Mouse (Mus musculus) heart, adult 8-10 months (tissue): ENCODE data around the gene Acsf3. TPM values are rescaled to one million over a fixed set of nuclear protein-coding genes. Genes with fewer than 3 reads are reported as not detected.

Source experiments
- DNase-seq: peaks from one replicate; pipeline ENCODE4 v3.0.0; 2022; ENCODE audit warnings: low spot score
- total RNA-seq, 4 experiments: library from RNA; stranded (reverse); gene quantifications; 2 replicates each; pipeline ENCODE4 v1.2.4; 2022

The Acsf3 gene
- total RNA-seq, 4 experiments from 2014 or later: 35.2 to 36.2 (median 35.3) TPM

DNA sequence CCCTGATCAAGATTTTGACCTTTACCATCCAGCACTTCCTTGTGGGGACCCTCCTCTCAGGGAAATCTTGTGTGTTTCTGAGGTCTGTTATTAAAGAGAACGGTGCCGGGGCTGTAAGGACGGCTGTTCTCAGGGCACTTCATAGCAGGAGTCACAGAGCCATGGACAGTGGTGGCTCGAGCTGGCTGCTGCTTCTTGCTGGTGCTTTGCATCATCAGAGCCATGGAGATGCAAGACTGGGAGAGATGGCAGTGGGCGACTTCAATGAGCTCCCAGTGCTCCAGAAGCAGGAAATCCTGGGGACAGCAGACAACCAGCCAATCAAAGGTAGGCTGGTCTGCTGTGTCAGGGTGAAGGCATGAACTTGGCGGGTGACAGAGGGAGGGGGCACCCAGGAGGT lies 14.2 kb upstream of the Acsf3 start:
- no peak for DNase-seq

DNA sequence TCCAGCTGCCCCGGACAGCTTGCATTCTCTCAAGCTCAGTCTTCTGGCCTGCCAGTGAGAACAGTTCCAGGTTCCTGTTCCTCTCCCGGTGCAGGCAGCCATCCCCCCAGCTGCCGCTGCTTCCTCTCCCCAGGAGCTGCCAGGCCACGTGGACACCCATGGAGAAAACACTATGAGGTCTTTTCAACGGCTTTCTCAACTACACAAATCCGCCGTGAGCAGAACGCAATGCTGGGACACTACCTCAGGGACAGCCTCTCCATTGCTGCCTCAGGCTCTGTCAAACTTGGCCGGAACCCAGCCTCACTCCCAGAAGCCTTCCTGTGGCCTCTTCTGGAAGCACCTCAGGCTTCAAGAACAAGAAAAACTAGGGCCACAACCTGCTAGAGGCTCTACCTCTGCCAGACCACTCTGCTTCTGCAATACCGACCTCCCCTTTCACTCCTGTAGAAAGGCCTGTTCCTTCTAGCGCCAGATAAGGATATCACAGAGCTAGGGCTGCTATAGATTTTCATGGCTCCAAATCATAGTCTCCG lies 12.5 kb upstream of the Acsf3 start:
- peak; percentile 7 for DNase-seq

DNA sequence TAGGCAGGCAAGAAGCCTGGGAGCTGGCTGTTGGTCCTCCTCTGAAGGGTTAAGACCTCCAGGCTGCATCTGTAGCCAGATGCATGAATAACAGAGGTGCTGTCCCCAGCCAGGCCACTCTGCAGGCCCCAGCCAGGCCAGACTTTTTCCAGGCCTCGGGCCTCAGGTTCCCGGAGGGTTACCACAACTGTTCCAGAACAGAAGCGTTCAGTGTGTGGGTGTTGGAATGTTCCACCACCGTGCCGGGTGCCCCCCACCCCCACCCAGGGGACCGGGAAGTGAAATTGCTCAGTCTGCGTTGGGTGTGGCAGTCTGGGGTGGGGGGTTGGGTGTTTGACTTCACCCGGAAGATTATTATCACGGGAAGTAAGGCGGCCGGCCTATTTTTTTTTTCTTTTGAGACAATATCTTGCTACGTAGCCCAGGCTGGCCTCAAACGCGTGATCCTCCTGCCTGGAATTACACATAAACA lies 12.0 kb upstream of the Acsf3 start:
- DNase-seq: peak; percentile 39

DNA sequence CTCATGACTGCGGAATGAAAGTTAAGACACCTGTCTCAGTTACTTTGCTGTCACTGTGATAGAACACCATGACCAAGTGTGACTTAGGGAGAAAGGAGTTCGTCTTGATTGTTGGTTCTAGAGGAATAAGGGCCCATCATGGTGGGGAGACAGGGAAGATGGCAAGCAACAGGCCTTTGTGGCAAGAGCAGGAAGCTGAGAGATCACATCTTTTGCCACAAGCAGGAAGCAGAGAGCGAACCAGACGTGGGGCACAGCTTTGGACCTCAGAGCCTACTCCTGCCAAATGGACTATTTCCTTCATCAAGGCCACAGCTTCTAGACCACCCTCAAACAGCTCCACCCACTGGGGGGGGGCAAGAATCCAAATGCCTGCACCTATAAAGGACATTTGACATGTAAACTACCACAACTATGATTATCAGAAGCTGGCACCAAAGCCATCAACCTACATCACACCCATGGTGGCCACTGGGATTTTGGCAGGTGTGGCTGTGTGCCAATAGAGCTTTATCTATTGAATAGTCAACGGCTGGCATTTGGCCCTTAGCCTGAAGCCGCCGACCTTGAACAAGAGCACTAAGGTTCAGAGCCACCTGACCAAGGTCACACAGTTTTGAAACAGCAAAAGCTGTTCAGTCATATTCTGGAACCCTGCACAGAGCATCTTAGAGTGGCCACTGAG lies 10.4 kb upstream of the Acsf3 start:
- DNase-seq: no peak

DNA sequence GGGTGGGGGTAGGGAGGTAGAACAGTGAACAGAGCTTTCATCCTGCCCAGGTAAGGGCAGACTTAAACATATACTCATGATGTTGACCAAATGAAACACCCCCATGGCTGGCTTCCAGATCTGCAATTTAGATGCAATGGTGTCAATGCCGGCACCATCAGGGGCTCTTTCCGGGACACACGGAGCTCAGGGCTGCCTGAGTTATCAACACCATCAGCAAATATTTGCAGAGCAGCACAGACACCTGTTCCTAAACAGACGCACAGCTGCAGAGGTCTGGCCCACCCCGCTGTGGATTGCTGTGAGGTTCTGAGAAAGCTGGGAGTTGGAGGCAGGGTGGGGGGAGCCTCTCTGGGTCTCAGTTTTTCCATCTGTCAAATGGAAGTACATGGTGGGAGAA lies 9.1 kb upstream of the Acsf3 start:
- no peak for DNase-seq

DNA sequence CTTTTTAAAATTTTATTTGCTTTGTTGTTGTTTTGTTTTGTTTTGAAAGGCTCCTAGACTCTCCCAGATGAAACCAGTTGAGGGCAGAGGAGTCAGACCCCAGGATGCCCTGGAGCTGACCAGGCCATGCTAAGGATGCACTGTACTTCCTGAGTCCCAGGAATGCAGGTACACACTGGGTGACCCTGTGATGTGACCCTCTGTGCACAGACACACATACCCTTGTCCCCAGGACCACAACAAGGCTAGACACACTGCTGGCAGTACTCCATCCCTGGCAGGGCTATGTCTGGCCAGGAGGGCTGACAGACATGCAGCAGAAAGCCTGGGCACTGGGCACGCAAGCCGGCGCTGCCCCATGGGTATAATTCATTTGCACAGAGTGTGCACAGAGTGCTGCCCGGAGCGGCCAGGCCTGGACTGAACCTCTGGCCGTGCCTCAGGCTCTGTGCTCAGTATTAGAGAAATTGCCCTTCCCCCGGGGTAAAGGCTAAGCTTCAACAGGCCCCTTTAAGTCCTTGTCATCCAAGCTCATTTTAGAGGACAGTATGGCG lies 8.6 kb upstream of the Acsf3 start:
- no peak for DNase-seq

DNA sequence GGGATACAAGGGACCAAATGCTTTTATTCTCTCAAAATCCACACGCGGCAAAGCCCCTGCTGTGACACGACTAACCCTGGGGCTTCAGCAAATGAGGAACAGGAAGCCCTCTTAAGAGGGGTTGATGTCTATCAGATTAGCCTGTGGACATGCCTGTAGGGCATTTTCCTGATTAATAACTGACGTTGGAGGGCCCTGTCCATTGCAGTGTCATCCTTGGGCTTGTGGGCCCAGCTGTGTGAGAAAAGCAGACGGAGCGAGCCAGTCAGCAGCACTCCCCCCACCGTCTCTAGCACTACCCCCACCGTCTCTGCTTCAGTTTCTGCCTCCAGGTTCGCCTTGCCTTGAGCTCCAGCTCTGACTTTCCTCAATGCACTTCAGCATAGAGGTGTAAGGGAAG lies 8.1 kb upstream of the Acsf3 start:
- no peak for DNase-seq

DNA sequence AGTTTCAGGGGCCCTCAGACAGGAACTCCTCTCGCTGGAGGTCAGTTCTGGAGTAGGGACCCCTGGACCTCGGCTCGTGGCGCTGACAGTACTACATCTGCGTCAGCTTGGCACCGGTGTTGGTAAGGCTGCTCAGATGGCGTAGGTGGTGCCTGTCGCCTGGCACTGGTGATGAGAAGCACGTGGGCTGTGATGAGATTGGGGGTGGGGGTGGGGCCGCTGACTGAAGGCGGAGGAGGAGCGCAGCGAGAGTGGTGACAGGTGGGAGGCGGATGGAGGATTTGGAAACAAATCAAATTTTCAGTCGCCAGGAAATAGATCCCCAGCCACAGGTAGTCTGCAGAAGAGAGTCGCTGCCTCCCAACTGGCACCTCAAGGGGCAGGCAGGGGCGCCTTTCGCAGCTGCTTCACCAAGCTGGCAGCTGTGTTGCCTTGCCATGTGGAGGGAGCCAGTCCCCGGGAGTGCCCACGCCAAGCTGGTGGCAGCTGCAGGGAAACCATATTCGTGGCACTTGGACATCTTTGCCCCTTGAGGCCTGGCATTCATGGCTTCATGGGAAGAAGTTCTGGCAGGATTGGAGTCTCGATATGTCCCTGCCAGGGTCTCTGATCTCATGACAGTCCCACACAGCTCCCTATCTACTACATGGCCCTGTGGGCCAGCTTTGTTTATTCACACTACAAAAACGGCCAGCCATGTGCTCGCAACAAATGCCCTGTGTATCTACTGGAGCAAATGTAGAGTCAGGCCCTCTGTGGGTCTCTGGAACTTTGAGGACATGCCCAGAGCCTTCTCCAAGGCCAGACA lies 5.8 kb upstream of the Acsf3 start:
- DNase-seq: no peak

DNA sequence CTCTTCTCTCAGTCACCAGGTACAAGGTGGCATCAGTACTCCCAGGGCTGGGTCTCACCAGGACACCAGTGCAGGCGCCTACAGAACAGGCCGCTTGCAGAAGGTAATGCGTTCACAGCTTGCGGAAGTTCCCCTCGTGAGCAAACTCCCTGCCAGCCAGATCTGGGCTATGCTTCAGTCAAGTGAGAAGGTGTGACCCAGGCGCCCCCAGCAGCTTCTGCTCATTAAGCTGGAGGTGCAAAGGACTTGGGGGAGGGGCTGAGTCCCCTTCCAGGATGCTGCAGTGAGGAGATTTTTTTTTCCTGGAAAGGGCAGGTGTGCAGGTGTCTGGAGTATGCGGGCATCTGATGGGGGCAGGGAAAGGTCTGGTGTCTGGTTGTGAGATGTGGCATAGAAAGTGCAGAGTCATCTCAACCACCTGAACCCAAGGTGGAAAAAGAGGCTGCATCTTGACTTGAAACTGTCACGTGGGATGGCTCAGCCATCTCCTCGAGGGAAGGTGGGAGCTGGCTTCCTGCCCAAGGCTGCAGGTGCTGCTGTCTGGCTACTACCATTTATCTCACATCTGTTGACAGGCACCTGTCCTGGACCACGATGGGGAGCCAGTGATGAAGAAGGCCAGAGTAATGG lies 2.7 kb upstream of the Acsf3 start:
- no peak for DNase-seq

DNA sequence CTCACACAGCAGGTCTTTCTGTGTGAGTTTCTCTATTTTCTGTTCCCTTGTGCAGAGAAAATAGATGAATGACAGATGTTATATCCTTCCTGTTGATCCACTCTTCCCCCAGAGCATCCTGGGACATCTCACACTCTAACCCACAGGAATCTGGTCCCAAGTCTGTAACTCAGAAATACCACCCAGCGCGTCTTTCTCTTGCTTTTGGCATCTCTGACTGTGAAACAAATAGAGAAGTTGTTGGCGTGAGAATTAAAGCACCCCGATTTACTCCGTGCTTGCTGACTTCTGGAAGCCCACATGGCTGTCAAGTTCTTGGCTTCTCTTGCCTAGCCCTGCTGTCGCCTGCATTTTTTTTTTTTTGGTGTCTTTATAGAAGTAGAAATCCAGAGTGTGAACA lies 2.4 kb downstream of the Acsf3 start:
- DNase-seq: no peak

DNA sequence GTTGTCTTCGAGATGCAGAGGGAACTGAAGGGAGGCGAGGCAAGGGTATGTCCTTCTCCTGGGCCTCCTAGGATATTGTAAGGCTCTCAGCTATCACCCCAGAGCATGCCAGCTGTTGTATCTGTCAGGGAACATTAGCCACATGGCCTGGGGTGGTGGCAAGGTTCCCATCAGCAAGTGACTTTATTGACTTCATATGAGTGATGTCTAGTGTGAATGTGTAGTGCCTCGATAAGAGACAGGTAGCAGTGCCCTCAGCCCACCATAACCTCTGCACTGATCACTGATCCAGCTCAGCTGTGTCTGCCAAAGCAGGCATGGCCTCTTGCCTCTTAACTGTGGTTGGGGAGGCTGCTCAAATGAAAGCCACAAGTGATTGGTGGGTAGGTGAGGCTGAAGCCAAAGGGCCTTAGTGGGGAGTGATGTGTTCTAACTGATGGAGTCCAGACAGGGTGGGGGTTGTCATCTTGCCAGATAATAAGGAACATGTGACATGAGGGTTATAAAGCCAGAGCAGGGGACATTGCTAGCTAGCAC lies 3.5 kb downstream of the Acsf3 start:
- no peak for DNase-seq

DNA sequence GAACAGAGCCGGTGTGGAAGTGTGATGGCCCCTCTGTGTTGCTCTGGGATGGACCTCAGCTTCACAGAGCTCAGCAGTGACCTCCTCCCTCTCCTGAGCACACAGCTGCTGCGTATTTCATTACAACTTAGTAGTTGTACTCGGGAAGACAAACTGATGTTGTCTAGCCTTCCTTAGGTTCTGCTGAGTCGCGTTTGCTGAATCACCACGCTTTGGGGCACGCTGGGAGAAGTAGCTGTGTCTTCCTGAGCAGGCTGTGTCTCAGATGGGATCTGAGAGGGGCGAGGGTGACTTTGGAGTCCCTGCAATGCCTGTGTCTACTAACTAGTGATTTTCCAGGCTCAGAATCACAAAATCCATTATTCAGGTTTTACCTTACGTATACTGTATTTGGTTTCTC lies 4.0 kb downstream of the Acsf3 start:
- no peak for DNase-seq

DNA sequence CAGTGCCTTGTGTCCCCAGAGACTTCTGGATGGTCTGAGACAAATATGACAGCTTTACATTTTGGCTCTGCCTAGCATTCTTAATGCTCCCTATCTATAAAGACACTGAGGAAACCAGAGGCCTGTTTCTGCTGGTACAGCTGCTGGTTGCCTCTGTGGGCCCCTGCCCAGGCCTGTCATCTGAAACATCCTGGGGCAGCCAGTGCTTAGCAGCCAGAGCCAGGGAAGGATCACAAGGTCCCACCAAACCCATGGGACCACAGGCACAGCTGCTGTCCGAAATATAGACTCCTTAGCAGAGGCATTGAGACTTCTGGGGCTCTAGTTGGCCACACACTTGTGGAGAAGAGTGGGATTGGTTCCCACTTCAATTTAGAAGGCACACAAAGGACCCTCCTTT lies 9.5 kb downstream of the Acsf3 start:
- no peak for DNase-seq

DNA sequence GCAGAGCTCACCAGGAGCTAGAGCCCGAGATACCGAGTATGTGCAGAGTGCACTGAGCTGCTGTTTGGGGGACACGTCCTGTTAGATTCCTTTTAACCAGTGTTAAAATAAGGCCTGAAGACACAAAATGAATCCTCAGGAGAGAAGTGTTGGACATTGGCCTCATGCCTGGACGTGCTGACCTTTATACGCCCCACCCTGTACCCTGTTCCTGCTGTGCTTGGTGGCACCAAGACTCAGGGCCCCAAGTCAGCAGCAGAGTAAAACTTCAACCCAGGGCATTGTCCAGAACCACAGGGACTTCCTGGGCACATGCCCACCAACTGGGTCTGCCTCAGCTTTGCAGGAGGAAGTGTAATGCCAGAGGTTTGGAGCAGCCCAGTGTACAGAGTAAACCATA lies 14.5 kb downstream of the Acsf3 start:
- DNase-seq: no peak

DNA sequence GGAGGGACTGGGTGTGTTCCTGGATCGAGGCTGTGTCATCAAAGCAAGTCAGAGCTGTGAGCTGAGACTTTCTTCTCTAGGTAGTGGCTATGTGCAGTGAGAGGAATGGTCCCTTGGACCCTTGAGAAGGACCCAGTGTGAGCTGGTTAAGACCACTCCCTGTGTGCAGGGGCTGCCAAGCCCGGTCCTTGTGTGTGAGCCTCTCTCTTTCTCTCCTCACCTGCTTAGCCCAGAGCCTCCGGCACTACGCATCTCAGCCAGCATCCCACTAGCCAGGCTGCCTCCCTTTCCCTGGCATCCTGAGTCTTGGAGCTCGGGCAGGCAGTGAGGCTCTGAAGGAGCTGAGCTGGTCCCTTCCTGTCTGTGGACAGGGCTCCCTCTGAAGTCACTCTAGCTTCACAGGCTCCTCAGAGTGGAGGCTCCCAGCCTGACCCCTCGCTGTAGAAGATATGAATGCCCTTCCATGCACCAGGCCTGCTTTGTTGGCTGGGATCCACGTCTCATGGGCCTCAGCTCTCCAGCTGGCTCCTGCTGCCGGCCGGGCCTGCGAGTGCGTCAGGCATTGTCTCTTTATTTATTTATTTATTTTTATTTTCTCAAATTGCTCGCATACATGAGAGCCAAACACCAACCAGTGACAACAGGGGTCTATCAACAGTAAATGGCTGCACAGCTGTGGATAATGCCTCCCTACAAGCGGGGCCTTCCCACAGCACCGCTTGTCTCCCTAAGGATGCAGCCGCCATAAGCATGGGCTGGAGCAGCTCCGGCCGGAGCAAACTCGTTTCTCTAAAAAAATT lies 18.3 kb downstream of the Acsf3 start:
- peak; percentile 38 for DNase-seq

DNA sequence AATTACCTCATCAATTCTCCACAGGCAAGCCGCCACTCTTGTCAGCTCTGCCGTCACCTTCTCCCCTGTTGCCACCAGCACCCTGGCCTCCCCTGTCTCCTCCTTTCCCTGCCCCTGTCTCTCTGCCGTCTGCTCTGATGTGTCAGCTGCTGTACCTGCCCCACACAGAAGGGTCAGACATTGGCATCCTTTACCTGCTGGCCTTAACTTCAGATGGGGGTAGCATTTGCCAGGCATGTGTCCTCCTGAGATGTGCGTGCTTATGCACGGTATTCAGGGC lies 18.8 kb downstream of the Acsf3 start:
- no peak for DNase-seq

DNA sequence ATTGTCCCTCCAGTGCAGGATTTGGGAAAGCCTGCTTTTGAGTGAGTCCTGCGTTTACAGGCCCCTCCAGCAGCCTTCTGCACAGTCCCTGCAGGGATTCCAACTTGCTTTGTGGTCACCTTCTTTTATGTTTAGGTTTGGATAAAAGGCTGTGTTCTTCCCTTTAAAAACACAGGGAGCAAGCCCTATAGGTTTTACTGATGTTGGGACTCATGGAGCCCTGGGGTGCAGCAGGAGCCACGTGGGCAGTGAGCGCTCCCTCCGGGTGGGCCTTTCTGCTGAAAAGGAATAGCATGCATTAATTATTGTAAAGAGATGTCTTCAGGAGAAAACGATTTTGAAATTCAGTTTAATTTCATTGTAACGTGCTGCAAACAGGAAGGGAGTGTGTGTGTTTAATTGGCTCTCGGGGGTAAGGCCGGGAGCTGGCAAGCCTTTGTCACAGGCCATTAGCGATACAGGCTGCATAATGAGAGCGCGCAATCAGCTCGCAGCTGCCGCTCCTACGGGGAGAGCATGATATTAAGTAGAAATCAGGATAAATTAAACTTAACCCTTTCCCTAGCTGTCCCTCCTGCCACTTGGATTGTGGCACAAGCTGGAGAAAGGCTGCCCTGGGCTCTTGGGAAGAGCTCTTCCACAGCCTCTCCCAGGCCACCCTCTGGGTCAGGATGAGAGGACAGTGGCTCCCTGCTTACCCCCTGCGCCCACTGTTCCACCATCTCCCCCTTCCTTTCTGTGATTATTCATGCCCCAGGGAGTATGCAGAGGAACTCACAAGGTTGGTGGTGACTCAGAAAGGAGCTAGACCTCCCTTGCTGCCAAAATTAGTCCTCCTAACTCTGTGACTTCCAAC lies 28.8 kb downstream of the Acsf3 start:
- no peak for DNase-seq

DNA sequence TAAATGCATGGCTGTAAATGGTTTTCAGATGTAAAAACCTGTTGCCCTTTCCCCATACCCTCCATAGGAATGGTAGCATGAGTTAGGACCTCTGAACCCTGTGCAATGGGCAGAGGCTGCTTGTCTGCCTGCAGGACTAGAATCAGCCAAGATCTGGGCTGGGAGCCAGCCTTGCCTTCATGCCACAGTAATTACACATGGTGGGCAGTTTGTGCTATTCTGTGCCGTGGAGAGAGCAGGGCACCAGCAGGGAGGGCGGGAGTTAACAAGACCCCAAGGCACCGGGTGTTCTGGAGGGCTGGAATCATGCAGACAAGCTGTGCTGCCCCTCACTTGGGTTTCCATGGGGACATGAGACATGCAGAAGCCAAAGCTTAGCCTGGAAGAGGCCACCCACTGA lies 30.1 kb downstream of the Acsf3 start:
- no peak for DNase-seq

DNA sequence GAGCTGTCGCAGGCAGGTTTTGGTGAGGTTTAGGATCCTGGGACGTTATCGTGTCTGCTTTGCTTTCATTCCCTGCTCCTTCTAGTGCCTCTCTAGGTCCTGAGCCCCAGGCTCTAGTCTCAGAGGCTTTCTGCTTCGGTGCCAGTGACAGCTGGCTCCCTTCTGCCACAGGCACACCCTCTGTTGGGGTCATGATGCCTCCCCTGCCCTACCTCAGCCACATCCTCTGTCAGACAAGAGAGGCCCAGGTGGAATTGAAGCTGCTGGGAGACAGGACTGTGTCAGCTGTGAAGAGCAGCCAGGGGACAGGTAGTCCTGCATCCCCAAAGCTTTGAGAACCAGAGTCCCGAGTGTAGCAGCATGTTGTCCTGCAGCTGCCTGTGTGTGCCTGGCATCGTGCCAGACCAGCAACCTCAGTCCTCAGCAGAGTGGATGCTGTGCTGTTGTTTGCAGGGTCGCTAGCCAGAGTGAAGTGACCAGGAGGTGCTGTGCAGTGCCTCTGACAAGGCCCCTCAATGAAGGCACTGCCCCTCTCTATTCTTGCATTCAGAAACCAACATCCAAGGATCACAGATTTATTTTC lies 31.8 kb downstream of the Acsf3 start:
- no peak for DNase-seq

DNA sequence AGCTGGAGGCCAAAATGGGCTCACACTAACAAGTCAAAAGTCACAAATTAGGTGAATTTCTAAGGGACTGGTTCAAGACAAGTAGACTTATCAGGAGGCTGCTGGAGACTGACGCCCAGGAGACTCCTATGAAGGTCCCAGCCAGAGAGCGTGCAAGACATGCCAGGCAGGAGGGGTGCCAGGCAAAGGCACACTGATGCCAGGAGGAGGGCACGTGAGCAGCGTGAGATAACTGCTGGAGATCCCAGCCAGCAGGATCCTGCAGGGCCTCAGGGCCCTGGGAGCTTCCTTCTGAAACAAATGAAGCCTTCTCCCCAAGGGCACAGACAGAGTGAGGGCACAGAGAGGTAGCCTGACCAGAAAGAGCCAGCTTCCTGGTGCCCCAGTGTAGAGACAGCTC lies 32.6 kb downstream of the Acsf3 start:
- DNase-seq: peak; percentile 34
